Mouse (Mus musculus) c-Kit-positive CD71-negative TER-119-negative erythroid progenitor cells, embryonic 14.5 days (primary cell): ENCODE measurements around the gene Slitrk3.
"Not testable (repeated sequence)": the region's sequence is repeated elsewhere in the genome, so short reads cannot be mapped to it uniquely, and the experiment has no call there.

Experiments used
- DNase-seq: peaks from one replicate; pipeline ENCODE4 v3.0.0-alpha.2; 2013; ENCODE audit warnings: low read depth

Slitrk3 gene

GRCm38 (mm10) chr3:73057197-73057811 lies at the start of gene Slitrk3:
Slitrk3 (minus strand) TSS chr3:73057803.
- DNase-seq: no peak

GRCm38 (mm10) chr3:73094445-73094844 lies 36.8 kb upstream of the Slitrk3 start:
- not testable (repeated sequence) for DNase-seq

GRCm38 (mm10) chr3:73084620-73085019 lies 27.0 kb upstream of the Slitrk3 start:
- DNase-seq: no peak

- peak; percentile 9 for DNase-seq
Observed at GRCm38 (mm10) chr3:73065823-73066755, 8.5 kb upstream of the Slitrk3 start.

GRCm38 (mm10) chr3:73058190-73058589 lies 587 bp upstream of the Slitrk3 start:
- DNase-seq: no peak

- no peak for DNase-seq
Observed at GRCm38 (mm10) chr3:73056492-73057196, 959 bp downstream of the Slitrk3 start.

- DNase-seq: no peak
Observed at GRCm38 (mm10) chr3:73056044-73056438, 1.6 kb downstream of the Slitrk3 start.

GRCm38 (mm10) chr3:73055399-73056043 lies 2.1 kb downstream of the Slitrk3 start:
- DNase-seq: no peak

GRCm38 (mm10) chr3:73053451-73053931 lies 4.1 kb downstream of the Slitrk3 start:
- no peak for DNase-seq

- peak; percentile 38 for DNase-seq
Observed at GRCm38 (mm10) chr3:73046248-73046647, 11.4 kb downstream of the Slitrk3 start.

- DNase-seq: no peak
Observed at GRCm38 (mm10) chr3:73042256-73042655, 15.3 kb downstream of the Slitrk3 start.

GRCm38 (mm10) chr3:73006045-73006444 lies 51.6 kb downstream of the Slitrk3 start:
- DNase-seq: no peak

- DNase-seq: no peak
Observed at GRCm38 (mm10) chr3:73002933-73003696, 54.5 kb downstream of the Slitrk3 start.

GRCm38 (mm10) chr3:72997517-72997916 lies 60.1 kb downstream of the Slitrk3 start:
- no peak for DNase-seq
